In genomic region chr16:14178041-14178440, GRCm38 (mm10) we compare ENCODE assay signal across 19 mouse cellular contexts. TPM values are rescaled to one million over a fixed set of nuclear protein-coding genes. Genes with fewer than 3 reads are reported as not detected.
DNase-seq lines count a peak whose midpoint lies in the region; ATAC-seq and TF ChIP-seq lines count a peak whose summit lies in the region.
"Had no signal": no experiment of that assay in that cellular context is flagged by ENCODE, and none has a peak within 500 bp of the region (broad histone marks: within the 10 kb centered on the region; RNA-seq: fewer than 3 reads in every experiment).

No protein-coding gene starts in this region.

- DNase-seq in heart, adult 11 months: no peak
- DNase-seq in kidney, postnatal 25 days: no peak
- peak; percentile 72 for DNase-seq in yolk sac, embryonic 10.5 days (ENCODE audit: low spot score)
- no peak for DNase-seq in gastrocnemius, postnatal 4 days (ENCODE audit: low spot score in 2 of 2)
- DNase-seq: cerebellum, adult 2 months; gastrocnemius, postnatal 10 days; kidney, adult 11 months; lung, adult 18-20 months; lung, postnatal 10 days had no signal

- TF ChIP-seq CTCF in embryonic fibroblast, embryonic 13.5 days (IDR thresholded peaks at IDR 0.05; ENCODE audit: borderline replicate concordance, insufficient read depth, low read length): no peak

- ATAC-seq in heart, embryonic 11.5 days (replicated peaks; ENCODE audit: insufficient number of reproducible peaks, low FRiP score, low TSS enrichment): no peak
- ATAC-seq in kidney, embryonic 15.5 days (replicated peaks; ENCODE audit: low FRiP score): no peak
- ATAC-seq: forebrain, embryonic 15.5 days; midbrain, embryonic 16.5 days; Patski had no signal

- no peak overlapping the region for H3K9ac ChIP-seq in heart, embryonic 11.5 days (ENCODE audit: low read depth, low read length)
- H3K9ac ChIP-seq in kidney, embryonic 15.5 days: no peak overlapping the region
- H3K9ac ChIP-seq: forebrain, embryonic 15.5 days; hindbrain, embryonic 12.5 days; limb, embryonic 12.5 days had no signal

- no peaks in the 10 kb centered on the region for H3K27me3 ChIP-seq in heart, embryonic 11.5 days (ENCODE audit: control insufficient read depth, insufficient read depth, low read length)
- no peaks in the 10 kb centered on the region for H3K27me3 ChIP-seq in kidney, embryonic 15.5 days
- H3K27me3 ChIP-seq: forebrain, embryonic 15.5 days; hindbrain, embryonic 12.5 days; limb, embryonic 12.5 days; Patski had no signal

- peaks cover 51% of the 10 kb centered on the region for H3K36me3 ChIP-seq in heart, embryonic 11.5 days (ENCODE audit: control insufficient read depth, insufficient read depth, low read length)
- peaks cover 99% of the 10 kb centered on the region for H3K36me3 ChIP-seq in kidney, embryonic 15.5 days

- H3K9me3 ChIP-seq in heart, embryonic 11.5 days (replicated peaks; ENCODE audit: control insufficient read depth, low read length): no peaks in the 10 kb centered on the region
- no peaks in the 10 kb centered on the region for H3K9me3 ChIP-seq in kidney, embryonic 15.5 days (replicated peaks)
- H3K9me3 ChIP-seq: forebrain, embryonic 15.5 days; G1E; hindbrain, embryonic 12.5 days; limb, embryonic 12.5 days; midbrain, embryonic 10.5 days had no signal

- H3K4me1 ChIP-seq in heart, embryonic 11.5 days (ENCODE audit: control insufficient read depth, insufficient read depth, low read length): no peaks in the 10 kb centered on the region
- no peaks in the 10 kb centered on the region for H3K4me1 ChIP-seq in kidney, embryonic 15.5 days
- peaks cover 9% of the 10 kb centered on the region for H3K4me1 ChIP-seq in embryonic fibroblast, embryonic 13.5 days (ENCODE audit: control insufficient read depth, insufficient read depth, low read length)
- H3K4me1 ChIP-seq: forebrain, embryonic 15.5 days; hindbrain, embryonic 12.5 days; limb, embryonic 12.5 days; midbrain, embryonic 10.5 days had no signal

- TF ChIP-seq POLR2A in embryonic fibroblast, embryonic 13.5 days (IDR thresholded peaks at IDR 0.05; ENCODE audit: low read depth, low read length): no peak

- H3K4me3 ChIP-seq in heart, embryonic 11.5 days (ENCODE audit: low read depth, low read length): no peak overlapping the region
- H3K4me3 ChIP-seq in kidney, embryonic 15.5 days (replicated peaks): no peak overlapping the region
- H3K4me3 ChIP-seq in embryonic fibroblast, embryonic 13.5 days (ENCODE audit: insufficient read depth, low read length): no peak overlapping the region
- H3K4me3 ChIP-seq: forebrain, embryonic 15.5 days; hindbrain, embryonic 12.5 days; limb, embryonic 12.5 days; midbrain, embryonic 10.5 days had no signal

- 0 out of 2 replicates have a peak overlapping the region, but pooled peaks have one; percentile 10 for H3K27ac ChIP-seq in heart, embryonic 11.5 days (ENCODE audit: low read depth, low read length)
- 0 out of 2 replicates have a peak overlapping the region, but pooled peaks have one; percentile 22 for H3K27ac ChIP-seq in kidney, embryonic 15.5 days
- peak overlapping the region; percentile 92 for H3K27ac ChIP-seq in embryonic fibroblast, embryonic 13.5 days (ENCODE audit: insufficient read depth, low read length)
- H3K27ac ChIP-seq: forebrain, embryonic 15.5 days; hindbrain, embryonic 12.5 days; limb, embryonic 12.5 days; midbrain, embryonic 10.5 days had no signal

- WGBS in heart, embryonic 11.5 days (ENCODE audit: insufficient replicate concordance): 44% methylated on average over 3 of the region's 3 CpGs
- WGBS in kidney, embryonic 15.5 days: 42% methylated on average over 3 of the region's 3 CpGs

- H3K4me2 ChIP-seq in heart, embryonic 11.5 days: no peak overlapping the region
- no peak overlapping the region for H3K4me2 ChIP-seq in kidney, embryonic 15.5 days
- H3K4me2 ChIP-seq: forebrain, embryonic 15.5 days; hindbrain, embryonic 12.5 days; limb, embryonic 12.5 days had no signal

RNA-seq across cellular contexts. Expression of gene Marf1, which starts 14.9 kb away (rescaled TPM):
- 10.7 and 15.0 TPM in 2 replicates for polyA plus RNA-seq in heart, embryonic 11.5 days (2014; fragmentation: Nextera tagmentation; extraction: Ambion mirVana)
- 16.8 and 18.7 TPM in 2 replicates for polyA plus RNA-seq in kidney, embryonic 15.5 days (2015; fragmentation: Nextera tagmentation; extraction: Ambion mirVana)
- 37.7 and 40.0 TPM in 2 replicates for polyA plus RNA-seq in embryonic fibroblast, embryonic 13.5 days (2011; ENCODE audit: insufficient read length, low read depth, missing spikeins)
- total RNA-seq in gastrocnemius, postnatal 4 days (2021): 10 to 100 TPM; 29.4 to 32.0 TPM

RNA-seq across cellular contexts. Expression of gene Nde1, which starts 15.0 kb away (rescaled TPM):
- 85.9 and 87.2 TPM in 2 replicates for polyA plus RNA-seq in heart, embryonic 11.5 days (2014; fragmentation: Nextera tagmentation; extraction: Ambion mirVana)
- 123 and 126 TPM in 2 replicates for polyA plus RNA-seq in kidney, embryonic 15.5 days (2015; fragmentation: Nextera tagmentation; extraction: Ambion mirVana)
- 57.1 and 65.1 TPM in 2 replicates for polyA plus RNA-seq in embryonic fibroblast, embryonic 13.5 days (2011; ENCODE audit: insufficient read length, low read depth, missing spikeins)
- 10 to 100 TPM; 39.2 to 40.0 TPM for total RNA-seq in gastrocnemius, postnatal 4 days (2021)

Comparison
In these comparisons a context has a peak if more than half of its experiments do, and no peak if none do; other contexts are left out.
1. H3K27ac ChIP-seq: peak in every context shown above with its lines; median percentile 92 in embryonic fibroblast, embryonic 13.5 days; 22 in kidney, embryonic 15.5 days; 10 in heart, embryonic 11.5 days.